Mouse (Mus musculus): ENCODE data around the gene Tagap. TPM values are rescaled to one million over a fixed set of nuclear protein-coding genes. Genes with fewer than 3 reads are reported as not detected.

The Tagap gene
- polyA plus RNA-seq, 1 experiment from 2014 or later: 0.09 TPM

DNA sequence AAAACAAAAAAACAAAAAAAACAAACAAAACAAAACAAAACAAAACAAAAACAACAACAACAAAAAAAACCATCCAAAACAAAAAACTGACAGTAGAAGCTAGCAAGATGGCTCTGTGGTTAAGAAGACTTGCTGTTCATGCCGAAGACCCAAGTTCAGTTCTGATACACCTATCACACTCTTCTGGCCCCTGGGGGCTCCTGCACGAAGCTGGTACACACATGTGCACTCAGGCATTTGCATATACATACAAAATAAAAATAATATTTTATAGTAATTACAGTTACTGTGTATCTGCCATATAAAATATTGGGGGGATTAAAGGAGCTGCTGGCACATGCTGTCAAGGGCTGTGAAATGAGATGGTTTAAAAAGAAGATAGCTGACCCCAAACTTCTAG lies 24.3 kb upstream of the Tagap start:
- Histone ChIP-seq H3K27me3 (ENCODE audit: control insufficient read depth, insufficient read depth, low read length) (no peaks in the 10 kb centered on the region), H3K4me1 (ENCODE audit: control insufficient read depth, insufficient read depth, low read length) (no peaks in the 10 kb centered on the region), H3K9me3 (replicated peaks; ENCODE audit: control insufficient read depth, low read length) (no peaks in the 10 kb centered on the region), H3K4me2 (no peak overlapping the region), H3K9ac (ENCODE audit: low read depth, low read length) (no peak overlapping the region), H3K4me3 (ENCODE audit: low read depth, low read length) (no peak overlapping the region), H3K27ac (ENCODE audit: low read depth, low read length) (no peak overlapping the region), H3K36me3 (ENCODE audit: control insufficient read depth, insufficient read depth, low read length) (no peaks in the 10 kb centered on the region)
- ATAC-seq (replicated peaks; ENCODE audit: insufficient number of reproducible peaks, low FRiP score, low TSS enrichment): no peak
- 73% methylated on average over 2 of the region's 2 CpGs for WGBS (ENCODE audit: insufficient replicate concordance)

DNA sequence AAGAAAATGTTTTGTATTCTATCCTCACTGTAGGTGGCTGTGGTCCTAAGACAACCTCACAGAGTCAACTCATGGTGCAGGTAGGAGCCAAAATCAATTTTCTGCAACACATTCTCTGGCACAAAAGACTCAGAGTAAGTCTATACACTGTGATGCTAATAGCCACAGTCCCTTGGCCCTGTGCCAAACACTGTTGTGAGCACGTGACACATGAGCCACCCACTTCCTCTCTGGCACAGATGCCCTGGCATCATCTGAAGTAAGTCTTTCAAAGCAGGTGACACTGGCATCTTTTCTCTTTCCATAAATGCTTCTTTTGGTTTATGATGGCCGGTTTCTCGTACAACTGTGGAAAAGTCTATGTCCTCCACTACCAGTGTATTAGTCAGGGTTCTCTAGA lies 23.4 kb upstream of the Tagap start:
- H3K9me3 ChIP-seq (replicated peaks; ENCODE audit: control insufficient read depth, low read length): no peaks in the 10 kb centered on the region
- no peak overlapping the region for H3K4me3 ChIP-seq (ENCODE audit: low read depth, low read length)
- WGBS (ENCODE audit: insufficient replicate concordance): 82% methylated on average over 3 of the region's 3 CpGs
- no peak for ATAC-seq (replicated peaks; ENCODE audit: insufficient number of reproducible peaks, low FRiP score, low TSS enrichment)
- no peak overlapping the region for H3K4me2 ChIP-seq
- H3K36me3 ChIP-seq (ENCODE audit: control insufficient read depth, insufficient read depth, low read length): no peaks in the 10 kb centered on the region
- H3K4me1 ChIP-seq (ENCODE audit: control insufficient read depth, insufficient read depth, low read length): no peaks in the 10 kb centered on the region
- H3K9ac ChIP-seq (ENCODE audit: low read depth, low read length): no peak overlapping the region
- H3K27ac ChIP-seq (ENCODE audit: low read depth, low read length): no peak overlapping the region
- no peaks in the 10 kb centered on the region for H3K27me3 ChIP-seq (ENCODE audit: control insufficient read depth, insufficient read depth, low read length)

DNA sequence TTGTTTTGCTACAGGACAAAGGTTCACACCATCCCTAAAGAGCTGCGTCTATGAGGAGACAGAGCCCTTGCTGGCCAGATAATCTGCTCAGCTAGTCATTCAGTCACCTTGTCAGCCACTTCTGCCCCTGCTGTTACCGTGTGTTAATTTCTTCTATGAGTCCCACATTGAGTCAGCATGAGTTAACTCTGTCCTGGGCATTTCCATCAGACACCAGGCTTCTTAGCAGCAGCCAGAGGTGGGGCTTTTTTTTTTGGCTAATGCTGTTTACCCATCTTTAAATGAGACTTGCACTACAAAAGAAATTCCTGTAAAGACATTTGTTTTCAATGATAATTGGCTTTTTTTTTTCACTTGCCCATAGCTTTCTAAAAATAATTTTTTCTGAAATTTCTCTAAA lies 20.8 kb upstream of the Tagap start:
- Histone ChIP-seq H3K4me3 (ENCODE audit: low read depth, low read length) (no peak overlapping the region), H3K4me1 (ENCODE audit: control insufficient read depth, insufficient read depth, low read length) (no peaks in the 10 kb centered on the region), H3K27ac (ENCODE audit: low read depth, low read length) (no peak overlapping the region), H3K4me2 (no peak overlapping the region), H3K9ac (ENCODE audit: low read depth, low read length) (no peak overlapping the region), H3K9me3 (replicated peaks; ENCODE audit: control insufficient read depth, low read length) (no peaks in the 10 kb centered on the region), H3K36me3 (ENCODE audit: control insufficient read depth, insufficient read depth, low read length) (no peaks in the 10 kb centered on the region), H3K27me3 (ENCODE audit: control insufficient read depth, insufficient read depth, low read length) (no peaks in the 10 kb centered on the region)
- ATAC-seq (replicated peaks; ENCODE audit: insufficient number of reproducible peaks, low FRiP score, low TSS enrichment): no peak
- WGBS (ENCODE audit: insufficient replicate concordance): 18% methylated on average over 2 of the region's 2 CpGs

DNA sequence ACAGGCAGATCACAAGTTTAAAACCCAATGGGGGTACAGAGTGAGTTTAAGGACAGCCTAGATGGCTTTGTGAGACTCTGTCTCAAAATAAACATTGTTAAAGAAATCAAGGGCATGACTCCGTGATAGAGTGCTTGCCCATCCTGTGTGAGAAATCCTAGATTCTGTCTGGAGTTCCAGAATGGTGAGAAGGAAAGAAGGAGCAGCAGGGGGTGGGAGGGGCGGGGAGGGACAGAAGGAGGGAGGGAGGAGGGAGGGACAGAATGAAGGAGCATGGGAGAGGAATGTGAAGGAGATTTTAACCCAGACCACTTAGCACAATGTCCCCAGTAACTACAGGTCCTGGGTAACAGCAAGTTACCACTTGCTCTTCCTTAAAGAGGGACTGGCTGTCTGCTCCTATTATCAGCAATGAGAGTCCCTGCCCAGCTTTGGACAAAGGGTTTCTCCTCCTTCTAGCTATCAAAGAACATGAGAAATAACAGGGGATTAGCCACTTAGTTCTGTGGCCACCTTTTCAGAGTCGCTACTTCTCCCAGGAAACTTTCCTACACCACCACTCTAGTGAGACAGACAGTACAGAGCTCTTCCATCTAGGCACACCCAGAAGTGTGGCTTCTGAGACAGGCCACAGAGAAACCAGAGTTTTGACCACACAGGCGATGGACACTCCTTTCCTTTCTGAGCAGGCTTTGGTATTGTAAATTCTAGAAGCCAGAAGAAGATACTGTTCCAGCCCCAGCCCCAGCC lies 19.7 kb upstream of the Tagap start:
- Histone ChIP-seq H3K4me1 (ENCODE audit: control insufficient read depth, insufficient read depth, low read length) (no peaks in the 10 kb centered on the region), H3K4me2 (no peak overlapping the region), H3K36me3 (ENCODE audit: control insufficient read depth, insufficient read depth, low read length) (no peaks in the 10 kb centered on the region), H3K9ac (ENCODE audit: low read depth, low read length) (no peak overlapping the region), H3K4me3 (ENCODE audit: low read depth, low read length) (no peak overlapping the region), H3K9me3 (replicated peaks; ENCODE audit: control insufficient read depth, low read length) (peaks cover 2% of the 10 kb centered on the region), H3K27me3 (ENCODE audit: control insufficient read depth, insufficient read depth, low read length) (no peaks in the 10 kb centered on the region), H3K27ac (ENCODE audit: low read depth, low read length) (no peak overlapping the region)
- no peak for ATAC-seq (replicated peaks; ENCODE audit: insufficient number of reproducible peaks, low FRiP score, low TSS enrichment)
- 33% methylated on average over 4 of the region's 4 CpGs for WGBS (ENCODE audit: insufficient replicate concordance)

DNA sequence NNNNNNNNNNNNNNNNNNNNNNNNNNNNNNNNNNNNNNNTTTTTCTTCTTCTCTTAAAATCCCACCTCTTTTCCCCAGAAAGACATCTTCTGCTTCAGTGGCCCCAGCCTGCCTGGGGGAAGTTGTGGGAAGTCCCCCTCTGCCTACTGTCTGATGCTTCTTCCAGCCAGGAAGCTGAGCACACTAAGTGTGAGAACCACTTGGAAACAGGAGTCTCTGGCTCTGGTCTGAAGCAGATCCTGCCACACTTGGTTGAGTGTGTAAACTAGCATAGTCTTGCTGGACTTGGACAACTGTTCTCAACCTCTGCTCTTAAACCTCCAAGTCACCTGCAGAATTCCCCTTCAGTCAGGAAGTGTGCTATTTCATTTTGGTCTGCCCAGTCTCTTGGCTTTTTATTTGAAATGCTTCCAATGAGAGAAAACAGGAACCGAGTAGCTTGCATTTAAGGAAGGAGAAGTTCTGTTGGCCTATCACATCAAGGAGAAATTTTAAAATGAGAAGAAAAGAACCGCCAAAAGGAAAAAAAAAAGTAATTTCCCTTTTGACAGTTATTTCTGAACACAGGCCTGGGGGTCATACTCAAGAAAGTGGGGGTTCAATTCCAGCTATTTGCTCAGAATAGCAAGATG lies 11.1 kb upstream of the Tagap start:
- no peak for ATAC-seq (replicated peaks; ENCODE audit: insufficient number of reproducible peaks, low FRiP score, low TSS enrichment)
- Histone ChIP-seq H3K9ac (ENCODE audit: low read depth, low read length) (no peak overlapping the region), H3K4me3 (ENCODE audit: low read depth, low read length) (no peak overlapping the region), H3K4me2 (no peak overlapping the region), H3K9me3 (replicated peaks; ENCODE audit: control insufficient read depth, low read length) (peaks cover 4% of the 10 kb centered on the region), H3K36me3 (ENCODE audit: control insufficient read depth, insufficient read depth, low read length) (no peaks in the 10 kb centered on the region), H3K27me3 (ENCODE audit: control insufficient read depth, insufficient read depth, low read length) (peaks cover 2% of the 10 kb centered on the region; the same call in 1 of the 2 replicates), H3K27ac (ENCODE audit: low read depth, low read length) (no peak overlapping the region), H3K4me1 (ENCODE audit: control insufficient read depth, insufficient read depth, low read length) (no peaks in the 10 kb centered on the region)
- 64% methylated on average over 2 of the region's 2 CpGs for WGBS (ENCODE audit: insufficient replicate concordance)

DNA sequence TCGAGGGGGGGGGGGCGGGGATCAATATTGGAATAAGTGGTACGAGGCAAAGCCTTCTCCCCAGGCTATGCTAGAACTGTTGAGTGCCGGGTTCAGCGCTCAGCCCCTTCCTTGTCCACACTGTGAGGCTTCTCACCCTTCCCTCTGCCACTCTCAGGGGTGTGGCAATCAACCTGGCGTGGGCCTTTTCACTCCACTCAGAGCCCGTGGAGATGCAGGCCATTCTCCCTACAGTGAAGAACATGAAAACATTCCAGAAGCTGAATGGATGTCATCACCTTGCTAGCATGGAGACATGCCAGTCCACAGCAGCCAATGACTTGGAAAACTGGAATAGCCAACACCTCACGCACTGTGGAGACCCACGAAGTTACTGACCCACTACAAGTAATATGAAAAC lies 10.0 kb upstream of the Tagap start:
- Histone ChIP-seq H3K36me3 (ENCODE audit: control insufficient read depth, insufficient read depth, low read length) (no peaks in the 10 kb centered on the region), H3K9ac (ENCODE audit: low read depth, low read length) (no peak overlapping the region), H3K27me3 (ENCODE audit: control insufficient read depth, insufficient read depth, low read length) (peaks cover 2% of the 10 kb centered on the region; the same call in 1 of the 2 replicates), H3K9me3 (replicated peaks; ENCODE audit: control insufficient read depth, low read length) (peaks cover 4% of the 10 kb centered on the region), H3K27ac (ENCODE audit: low read depth, low read length) (no peak overlapping the region), H3K4me1 (ENCODE audit: control insufficient read depth, insufficient read depth, low read length) (no peaks in the 10 kb centered on the region), H3K4me2 (no peak overlapping the region), H3K4me3 (ENCODE audit: low read depth, low read length) (no peak overlapping the region)
- ATAC-seq (replicated peaks; ENCODE audit: insufficient number of reproducible peaks, low FRiP score, low TSS enrichment): no peak
- 65% methylated on average over 9 of the region's 9 CpGs for WGBS (ENCODE audit: insufficient replicate concordance)

DNA sequence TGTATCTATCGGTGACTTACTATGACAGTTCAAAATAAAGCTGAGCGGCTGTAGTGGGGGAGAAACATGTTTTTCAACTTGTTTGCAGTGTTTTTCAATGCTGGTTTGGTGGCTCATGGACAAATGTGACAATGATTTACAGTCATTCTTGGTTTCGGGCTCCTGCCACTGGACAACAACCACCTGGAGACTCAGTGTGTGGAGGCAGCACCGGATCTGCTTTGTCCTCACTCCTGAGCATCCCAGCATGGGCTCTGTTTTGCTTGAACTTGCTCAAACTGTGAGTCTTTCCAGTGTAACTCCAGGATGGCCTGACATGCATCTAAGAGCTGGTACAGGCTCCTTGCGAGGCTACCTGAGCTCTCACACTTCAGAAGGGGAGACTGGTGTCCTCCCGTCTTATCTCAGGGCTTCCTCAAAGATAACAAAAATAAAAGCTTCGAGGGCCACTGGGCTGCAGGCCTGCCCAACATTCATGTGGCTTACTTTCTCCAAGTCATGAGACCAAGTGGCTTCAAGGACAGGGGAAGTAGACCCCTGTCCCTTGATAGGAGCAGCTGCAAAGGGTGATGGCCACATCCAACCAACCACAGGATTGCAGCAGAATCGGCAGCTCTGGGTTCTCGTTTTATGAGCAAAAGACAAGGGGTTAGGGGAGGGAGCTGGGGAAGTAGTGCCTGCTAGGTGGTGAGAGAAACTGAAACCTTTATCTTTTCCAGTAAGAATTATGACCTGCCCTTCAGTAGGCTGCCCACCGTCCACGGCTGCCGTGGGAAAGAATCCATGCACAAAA lies 8.8 kb upstream of the Tagap start:
- WGBS (ENCODE audit: insufficient replicate concordance): 53% methylated on average over 12 of the region's 12 CpGs
- H3K9me3 ChIP-seq (replicated peaks; ENCODE audit: control insufficient read depth, low read length): no peaks in the 10 kb centered on the region
- no peak for ATAC-seq (replicated peaks; ENCODE audit: insufficient number of reproducible peaks, low FRiP score, low TSS enrichment)
- no peaks in the 10 kb centered on the region for H3K36me3 ChIP-seq (ENCODE audit: control insufficient read depth, insufficient read depth, low read length)
- H3K4me2 ChIP-seq: no peak overlapping the region
- no peak overlapping the region for H3K9ac ChIP-seq (ENCODE audit: low read depth, low read length)
- H3K27ac ChIP-seq (ENCODE audit: low read depth, low read length): no peak overlapping the region
- no peaks in the 10 kb centered on the region for H3K4me1 ChIP-seq (ENCODE audit: control insufficient read depth, insufficient read depth, low read length)
- peaks cover 8% of the 10 kb centered on the region for H3K27me3 ChIP-seq (ENCODE audit: control insufficient read depth, insufficient read depth, low read length)
- no peak overlapping the region for H3K4me3 ChIP-seq (ENCODE audit: low read depth, low read length)

DNA sequence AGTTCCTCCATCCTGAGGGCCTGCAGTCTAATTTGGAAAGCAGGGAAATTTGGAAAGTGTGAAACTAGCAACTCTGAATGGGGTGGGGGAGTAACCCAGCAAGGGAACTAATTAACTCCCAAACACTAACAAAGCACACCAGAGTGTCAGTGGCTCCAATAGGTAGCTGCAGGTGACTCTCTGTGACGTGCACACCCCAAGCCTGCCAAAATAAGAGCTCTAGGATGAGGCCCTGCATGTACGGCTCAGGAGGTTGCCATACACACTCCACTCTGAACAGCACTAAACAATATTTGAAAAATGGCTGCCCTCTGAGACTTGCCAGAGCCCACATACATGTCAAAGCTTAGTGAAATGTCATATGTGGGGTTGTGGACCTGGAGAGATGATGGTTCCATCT lies 7.4 kb upstream of the Tagap start:
- Histone ChIP-seq H3K9ac (ENCODE audit: low read depth, low read length) (no peak overlapping the region), H3K9me3 (replicated peaks; ENCODE audit: control insufficient read depth, low read length) (no peaks in the 10 kb centered on the region), H3K27me3 (ENCODE audit: control insufficient read depth, insufficient read depth, low read length) (peaks cover 8% of the 10 kb centered on the region), H3K36me3 (ENCODE audit: control insufficient read depth, insufficient read depth, low read length) (no peaks in the 10 kb centered on the region), H3K27ac (ENCODE audit: low read depth, low read length) (no peak overlapping the region), H3K4me3 (ENCODE audit: low read depth, low read length) (no peak overlapping the region), H3K4me2 (no peak overlapping the region), H3K4me1 (ENCODE audit: control insufficient read depth, insufficient read depth, low read length) (no peaks in the 10 kb centered on the region)
- WGBS (ENCODE audit: insufficient replicate concordance): 82% methylated on average over 2 of the region's 2 CpGs
- ATAC-seq (replicated peaks; ENCODE audit: insufficient number of reproducible peaks, low FRiP score, low TSS enrichment): no peak
